Mouse (Mus musculus) testis, postnatal 10 days (tissue): ENCODE data around the gene Ikbke.

Experiments
- DNase-seq: peaks from one replicate; pipeline ENCODE4 v3.0.0; 2021; ENCODE audit warnings: low spot score

Ikbke gene

GRCm38 (mm10) chr1:131239576-131240193 lies 39.7 kb downstream of the Ikbke start:
- DNase-seq, result no peak

GRCm38 (mm10) chr1:131238931-131239381 lies 40.5 kb downstream of the Ikbke start:
- peak; percentile 64 for DNase-seq

GRCm38 (mm10) chr1:131236077-131236476 lies 43.3 kb downstream of the Ikbke start:
- no peak for DNase-seq

- DNase-seq, result no peak
Measured at GRCm38 (mm10) chr1:131233527-131233926, 45.9 kb downstream of the Ikbke start.

GRCm38 (mm10) chr1:131228659-131229058 lies 50.7 kb downstream of the Ikbke start:
- DNase-seq, result no peak

GRCm38 (mm10) chr1:131228225-131228624 lies 51.2 kb downstream of the Ikbke start:
- no peak for DNase-seq

- no peak for DNase-seq
Measured at GRCm38 (mm10) chr1:131224848-131225471, 54.4 kb downstream of the Ikbke start.

- DNase-seq, result no peak
Measured at GRCm38 (mm10) chr1:131223345-131223744, 56.1 kb downstream of the Ikbke start.

- no peak for DNase-seq
Measured at GRCm38 (mm10) chr1:131221822-131222590, 57.4 kb downstream of the Ikbke start.

GRCm38 (mm10) chr1:131218933-131219332 lies 60.5 kb downstream of the Ikbke start:
- DNase-seq, result no peak

GRCm38 (mm10) chr1:131213361-131213760 lies 66.0 kb downstream of the Ikbke start:
- DNase-seq, result no peak

- DNase-seq, result no peak
Measured at GRCm38 (mm10) chr1:131212956-131213355, 66.5 kb downstream of the Ikbke start.

GRCm38 (mm10) chr1:131211655-131212054 lies 67.8 kb downstream of the Ikbke start:
- no peak for DNase-seq

- DNase-seq, result no peak
Measured at GRCm38 (mm10) chr1:131209971-131210426, 69.4 kb downstream of the Ikbke start.

GRCm38 (mm10) chr1:131208800-131209199 lies 70.6 kb downstream of the Ikbke start:
- DNase-seq, result no peak

GRCm38 (mm10) chr1:131208081-131208480 lies 71.3 kb downstream of the Ikbke start:
- DNase-seq, result no peak

- peak; percentile 94 for DNase-seq
Measured at GRCm38 (mm10) chr1:131207531-131207930, 71.9 kb downstream of the Ikbke start.

GRCm38 (mm10) chr1:131206342-131206741 lies 73.1 kb downstream of the Ikbke start:
- no peak for DNase-seq

- DNase-seq, result no peak
Measured at GRCm38 (mm10) chr1:131204461-131204860, 74.9 kb downstream of the Ikbke start.
